Mouse (Mus musculus): ENCODE measurements at regions not wholly inside any gene's neighbourhood (a gene's known extent, or its start where the extent isn't known, plus 50 kb on each side); places are given as distances from the start of the nearest gene placed in this dataset.

DNA sequence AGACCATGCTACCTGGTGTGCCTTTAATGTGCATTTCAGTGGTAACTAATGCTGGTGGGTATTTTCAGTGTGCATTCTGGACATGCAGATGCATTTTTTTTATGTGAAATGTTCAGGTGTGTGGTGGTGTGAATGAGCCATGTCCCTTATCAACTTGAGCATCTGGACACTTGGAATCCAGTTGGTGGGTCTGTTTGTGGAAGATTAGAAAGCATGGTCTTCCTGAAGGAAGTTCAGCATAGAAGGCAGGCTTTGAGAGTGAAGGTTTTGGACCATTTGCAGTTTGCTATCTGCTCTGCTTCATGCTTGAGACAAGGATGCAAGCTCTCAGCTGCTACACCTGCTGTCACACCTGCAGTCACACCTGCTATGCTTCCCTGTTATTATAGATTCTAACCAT, 207.5 kb upstream of the Map3k1 start:
- ATAC-seq (ENCODE audit: insufficient number of reproducible peaks, low FRiP score, low TSS enrichment, low read depth), result no peak
- Histone ChIP-seq H3K27ac (no peak overlapping the region), H3K27me3 (no peaks in the 10 kb centered on the region), H3K9ac (no peak overlapping the region), H3K4me1 (0 out of 2 replicates have a peak, but pooled peaks cover 2% of the 10 kb centered on the region), H3K9me3 (no peaks in the 10 kb centered on the region), H3K4me3 (no peak overlapping the region), H3K4me2 (no peak overlapping the region), H3K36me3 (no peaks in the 10 kb centered on the region)

GRCm38 (mm10) chr13:112018497-112019281, 209.9 kb upstream of the Map3k1 start:
- H3K4me3 ChIP-seq, result no peak overlapping the region
- H3K9me3 ChIP-seq, result no peaks in the 10 kb centered on the region
- peaks cover 11% of the 10 kb centered on the region for H3K4me1 ChIP-seq
- H3K27me3 ChIP-seq, result no peaks in the 10 kb centered on the region
- WGBS, result 84% methylated on average over 7 of the region's 7 CpGs
- no peak for ATAC-seq (ENCODE audit: insufficient number of reproducible peaks, low FRiP score, low TSS enrichment, low read depth)
- H3K4me2 ChIP-seq, result no peak overlapping the region
- no peak overlapping the region for H3K9ac ChIP-seq
- H3K27ac ChIP-seq, result no peak overlapping the region
- no peaks in the 10 kb centered on the region for H3K36me3 ChIP-seq

- 76% methylated on average over 5 of the region's 5 CpGs for WGBS
- H3K4me2 ChIP-seq, result no peak overlapping the region
- no peak for ATAC-seq (ENCODE audit: insufficient number of reproducible peaks, low FRiP score, low TSS enrichment, low read depth)
Observed at GRCm38 (mm10) chr13:112019575-112019974, 210.8 kb upstream of the Map3k1 start.

DNA sequence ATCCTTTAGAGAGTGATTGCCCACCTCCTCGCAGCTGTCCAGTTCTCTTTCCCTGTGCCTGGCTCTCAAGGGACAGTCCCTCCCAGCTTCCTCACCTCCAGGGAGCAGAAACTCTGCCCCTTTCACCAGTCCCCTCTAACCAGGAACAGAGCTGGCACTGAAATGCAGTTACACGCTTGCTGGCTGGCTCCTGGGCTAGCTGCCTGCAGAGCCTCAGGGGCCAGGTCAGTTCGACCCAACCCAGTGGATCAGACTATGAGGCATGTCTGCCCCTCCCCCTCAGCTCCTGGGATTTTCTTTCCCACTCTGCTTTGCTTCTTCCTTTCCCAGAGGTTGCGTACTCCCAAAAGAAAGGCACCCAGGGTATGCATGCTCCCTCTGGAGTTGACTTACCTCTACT, 214.4 kb upstream of the Map3k1 start:
- peaks cover 9% of the 10 kb centered on the region for H3K4me1 ChIP-seq
- no peak for ATAC-seq (ENCODE audit: insufficient number of reproducible peaks, low FRiP score, low TSS enrichment, low read depth)
- 24% methylated on average over 4 of the region's 4 CpGs for WGBS
- H3K27ac ChIP-seq, result no peak overlapping the region
- no peaks in the 10 kb centered on the region for H3K9me3 ChIP-seq
- no peak overlapping the region for H3K4me3 ChIP-seq
- H3K27me3 ChIP-seq, result no peaks in the 10 kb centered on the region
- H3K9ac ChIP-seq, result no peak overlapping the region
- no peak overlapping the region for H3K4me2 ChIP-seq
- H3K36me3 ChIP-seq, result no peaks in the 10 kb centered on the region

More at GRCm38 (mm10) chr13:112019575-112019974, 210.8 kb upstream of the Map3k1 start:
- no peaks in the 10 kb centered on the region for H3K9me3 ChIP-seq
- H3K4me1 ChIP-seq, result peaks cover 11% of the 10 kb centered on the region
- H3K9ac ChIP-seq, result no peak overlapping the region
- no peaks in the 10 kb centered on the region for H3K27me3 ChIP-seq
- H3K4me3 ChIP-seq, result no peak overlapping the region
- 0 out of 2 replicates have a peak overlapping the region, but pooled peaks have one; percentile 1 for H3K27ac ChIP-seq
- no peaks in the 10 kb centered on the region for H3K36me3 ChIP-seq

DNA sequence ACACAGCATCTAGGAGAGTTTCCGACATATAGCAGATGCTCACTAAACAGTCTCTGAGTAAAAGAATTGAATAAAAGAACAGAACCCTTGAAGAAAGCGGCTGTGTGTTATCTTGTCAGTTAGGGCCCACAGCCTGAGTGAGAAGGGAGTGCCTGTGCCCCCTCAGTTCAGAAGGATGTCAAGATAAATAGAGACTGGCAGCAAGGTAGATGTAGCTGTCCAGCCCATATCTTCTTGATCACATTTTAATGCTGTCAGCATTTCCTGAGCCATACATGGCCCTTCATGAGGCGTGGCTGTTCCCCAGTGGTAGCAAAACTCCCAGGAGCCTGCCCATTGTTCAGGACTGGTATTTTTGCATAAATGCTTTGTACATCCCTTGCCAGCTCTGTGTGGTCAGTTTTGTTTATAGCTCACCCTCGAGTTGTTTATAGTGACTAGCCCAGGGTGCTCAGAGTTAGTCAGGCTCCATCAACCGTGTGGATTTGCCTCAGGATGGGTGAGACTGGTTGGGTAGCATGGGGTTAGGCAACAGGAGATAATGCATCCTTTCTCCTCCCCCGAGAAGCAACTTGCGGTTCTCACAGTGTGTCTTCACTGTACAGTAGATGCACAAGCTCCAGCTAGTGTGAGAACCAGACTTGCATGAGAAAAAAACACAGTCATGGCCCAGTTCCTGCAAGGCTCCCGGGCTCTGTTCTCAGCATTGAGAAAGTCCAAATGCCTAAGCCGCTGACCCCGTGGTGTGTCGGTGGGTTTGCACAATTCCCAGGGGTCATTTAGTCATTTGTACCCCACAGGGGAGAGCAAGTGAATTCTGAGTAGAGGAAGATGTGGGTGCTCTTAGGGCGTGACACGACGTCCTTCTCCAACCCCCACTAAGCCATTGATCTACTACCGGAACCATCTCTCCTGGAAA, 216.1 kb upstream of the Map3k1 start:
- Histone ChIP-seq H3K4me1 (peaks cover 9% of the 10 kb centered on the region), H3K4me2 (no peak overlapping the region), H3K4me3 (no peak overlapping the region), H3K27me3 (no peaks in the 10 kb centered on the region), H3K9me3 (no peaks in the 10 kb centered on the region), H3K27ac (no peak overlapping the region), H3K36me3 (no peaks in the 10 kb centered on the region), H3K9ac (no peak overlapping the region)
- no peak for ATAC-seq (ENCODE audit: insufficient number of reproducible peaks, low FRiP score, low TSS enrichment, low read depth)
- 82% methylated on average over 15 of the region's 15 CpGs for WGBS

DNA sequence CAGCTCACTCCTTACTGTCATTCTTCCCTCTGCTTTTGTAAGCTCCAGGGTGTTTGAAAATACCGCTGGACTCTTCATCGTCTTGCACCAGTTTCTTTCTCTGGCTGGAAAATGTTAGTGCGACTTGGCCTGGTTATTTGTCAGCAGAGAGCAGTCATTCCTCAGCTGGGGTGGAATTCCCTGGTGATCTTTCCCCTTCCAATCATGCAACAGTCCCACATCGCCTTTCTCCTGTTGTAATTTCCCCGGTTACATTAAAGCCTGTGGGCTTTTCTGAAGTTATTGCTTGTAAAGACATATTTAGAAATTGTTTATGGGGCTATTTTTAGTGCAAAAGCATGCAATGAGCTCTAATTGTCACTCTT, 216.8 kb upstream of the Map3k1 start:
- H3K9me3 ChIP-seq, result no peaks in the 10 kb centered on the region
- H3K4me1 ChIP-seq, result peaks cover 9% of the 10 kb centered on the region
- H3K27ac ChIP-seq, result no peak overlapping the region
- no peak for ATAC-seq (ENCODE audit: insufficient number of reproducible peaks, low FRiP score, low TSS enrichment, low read depth)
- no peaks in the 10 kb centered on the region for H3K27me3 ChIP-seq
- H3K4me3 ChIP-seq, result no peak overlapping the region
- no peak overlapping the region for H3K4me2 ChIP-seq
- H3K36me3 ChIP-seq, result no peaks in the 10 kb centered on the region
- H3K9ac ChIP-seq, result no peak overlapping the region
- 49% methylated on average over 5 of the region's 5 CpGs for WGBS

DNA sequence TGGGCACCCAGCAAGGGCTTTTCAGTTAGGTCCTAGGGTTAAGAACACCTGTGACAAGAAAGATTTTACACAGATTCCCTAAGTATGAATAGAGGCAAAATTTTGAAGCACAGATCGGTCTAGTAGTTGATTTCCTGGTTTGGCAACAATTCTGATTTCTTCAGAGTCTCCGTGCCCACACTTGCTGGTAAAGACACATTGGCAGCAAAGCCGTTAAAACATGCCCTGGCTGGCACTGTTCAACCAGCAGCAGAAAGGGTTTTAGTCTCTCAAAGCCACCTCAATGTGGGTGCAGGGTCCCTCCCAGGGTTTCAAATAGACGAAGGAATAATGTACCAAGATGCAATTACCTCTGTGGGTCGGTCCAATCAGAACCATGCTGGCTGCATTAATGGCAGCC, 218.9 kb upstream of the Map3k1 start:
- Histone ChIP-seq H3K4me1 (peaks cover 9% of the 10 kb centered on the region), H3K4me3 (no peak overlapping the region), H3K9ac (no peak overlapping the region), H3K27me3 (no peaks in the 10 kb centered on the region), H3K36me3 (no peaks in the 10 kb centered on the region), H3K9me3 (no peaks in the 10 kb centered on the region), H3K4me2 (no peak overlapping the region), H3K27ac (no peak overlapping the region)
- 64% methylated on average over 5 of the region's 5 CpGs for WGBS
- ATAC-seq (ENCODE audit: insufficient number of reproducible peaks, low FRiP score, low TSS enrichment, low read depth), result no peak

DNA sequence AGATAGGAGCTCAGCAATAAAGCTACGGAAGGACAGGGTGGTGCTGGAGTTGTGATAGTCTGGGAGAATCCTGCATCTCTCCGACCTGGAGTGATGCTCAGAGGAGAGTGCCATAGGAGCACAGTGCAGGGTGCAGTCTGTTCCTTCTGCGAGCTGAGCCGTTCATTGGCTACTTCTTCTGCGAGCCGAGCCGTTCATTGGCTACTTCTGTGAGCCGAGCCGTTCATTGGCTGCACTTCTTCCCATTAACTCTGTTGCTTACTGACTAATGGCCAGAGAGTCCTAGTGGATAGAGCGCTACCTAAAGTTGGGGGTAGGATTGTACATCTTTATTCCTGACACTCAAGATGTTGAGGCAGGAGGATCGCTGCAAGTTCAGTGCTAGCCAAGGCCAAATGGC, 222.3 kb upstream of the Map3k1 start:
- H3K4me2 ChIP-seq, result no peak overlapping the region
- no peaks in the 10 kb centered on the region for H3K9me3 ChIP-seq
- no peak overlapping the region for H3K4me3 ChIP-seq
- 83% methylated on average over 11 of the region's 11 CpGs for WGBS
- no peaks in the 10 kb centered on the region for H3K36me3 ChIP-seq
- no peaks in the 10 kb centered on the region for H3K4me1 ChIP-seq
- no peaks in the 10 kb centered on the region for H3K27me3 ChIP-seq
- no peak overlapping the region for H3K9ac ChIP-seq
- H3K27ac ChIP-seq, result no peak overlapping the region
- ATAC-seq (ENCODE audit: insufficient number of reproducible peaks, low FRiP score, low TSS enrichment, low read depth), result no peak

GRCm38 (mm10) chr13:112031631-112032320, 223.0 kb upstream of the Map3k1 start:
- Histone ChIP-seq H3K9ac (no peak overlapping the region), H3K27me3 (no peaks in the 10 kb centered on the region), H3K36me3 (no peaks in the 10 kb centered on the region), H3K4me2 (no peak overlapping the region), H3K27ac (no peak overlapping the region), H3K4me1 (no peaks in the 10 kb centered on the region), H3K9me3 (no peaks in the 10 kb centered on the region), H3K4me3 (no peak overlapping the region)
- no peak for ATAC-seq (ENCODE audit: insufficient number of reproducible peaks, low FRiP score, low TSS enrichment, low read depth)
- 81% methylated on average over 24 of the region's 24 CpGs for WGBS

- no peak overlapping the region for H3K9ac ChIP-seq
- H3K4me3 ChIP-seq, result no peak overlapping the region
- no peaks in the 10 kb centered on the region for H3K27me3 ChIP-seq
- no peaks in the 10 kb centered on the region for H3K36me3 ChIP-seq
- WGBS, result 79% methylated on average over 8 of the region's 8 CpGs
- no peak for ATAC-seq (ENCODE audit: insufficient number of reproducible peaks, low FRiP score, low TSS enrichment, low read depth)
- no peak overlapping the region for H3K4me2 ChIP-seq
- H3K27ac ChIP-seq, result no peak overlapping the region
- no peaks in the 10 kb centered on the region for H3K9me3 ChIP-seq
- no peaks in the 10 kb centered on the region for H3K4me1 ChIP-seq
Observed at GRCm38 (mm10) chr13:112037731-112038380, 229.1 kb upstream of the Map3k1 start.

DNA sequence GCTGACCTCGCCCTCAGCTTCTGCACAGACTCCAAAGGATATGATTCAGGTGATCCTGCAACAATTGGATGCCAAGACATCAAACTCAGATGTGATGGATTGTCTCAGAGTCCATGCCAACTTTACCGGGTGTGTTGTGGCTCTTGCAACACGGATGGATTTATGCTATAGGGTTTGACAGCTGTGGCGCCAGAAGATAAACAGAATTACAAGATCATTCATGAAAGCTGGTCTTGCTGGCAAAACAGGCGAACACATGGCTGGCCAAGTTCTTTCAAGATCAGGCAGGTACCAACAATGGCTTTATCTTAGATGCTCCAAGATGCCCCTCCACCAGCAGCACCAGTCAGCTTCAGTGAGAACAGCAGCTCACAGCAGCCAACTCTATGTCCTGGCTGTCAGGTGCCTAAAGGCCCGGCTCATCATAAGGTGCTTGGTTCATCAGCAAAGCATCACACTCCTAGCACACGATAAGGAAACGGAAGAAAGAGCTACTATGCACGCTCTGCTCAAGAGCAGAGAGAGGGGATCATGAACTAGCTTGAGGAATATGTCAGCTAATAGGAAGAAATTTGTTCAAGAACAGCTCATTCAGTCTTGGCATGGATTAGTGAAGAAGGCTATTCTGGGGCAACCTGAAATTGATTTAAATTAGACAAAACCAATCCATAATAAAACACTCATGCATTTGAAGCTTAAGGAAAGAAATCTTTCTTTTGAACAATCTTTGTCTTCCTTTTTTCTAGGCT, 229.9 kb upstream of the Map3k1 start:
- Histone ChIP-seq H3K4me3 (no peak overlapping the region), H3K9me3 (no peaks in the 10 kb centered on the region), H3K4me1 (no peaks in the 10 kb centered on the region), H3K27ac (no peak overlapping the region), H3K27me3 (no peaks in the 10 kb centered on the region), H3K4me2 (no peak overlapping the region), H3K36me3 (no peaks in the 10 kb centered on the region), H3K9ac (no peak overlapping the region)
- no peak for ATAC-seq (ENCODE audit: insufficient number of reproducible peaks, low FRiP score, low TSS enrichment, low read depth)
- 83% methylated on average over 9 of the region's 9 CpGs for WGBS
